Mouse (Mus musculus) cortical plate, adult 2 months (tissue): ENCODE results near the gene Galns.

Experiments
- CTCF ChIP-seq: fragments of 200-500 bp; IDR thresholded peaks from 2 replicates; pipeline ENCODE4 v1.5.1; 2011; ENCODE audit warnings: mild to moderate bottlenecking, control low read depth, low read length; ENCODE audit not compliant: insufficient read depth; ENCODE audit errors: extremely low read depth
- POLR2A ChIP-seq: fragments of 200-500 bp; IDR thresholded peaks from 2 replicates; pipeline ENCODE4 v1.6.1; 2011; ENCODE audit warnings: mild to moderate bottlenecking, low read length, control low read depth; ENCODE audit not compliant: insufficient read depth; ENCODE audit errors: extremely low read depth

DNA sequence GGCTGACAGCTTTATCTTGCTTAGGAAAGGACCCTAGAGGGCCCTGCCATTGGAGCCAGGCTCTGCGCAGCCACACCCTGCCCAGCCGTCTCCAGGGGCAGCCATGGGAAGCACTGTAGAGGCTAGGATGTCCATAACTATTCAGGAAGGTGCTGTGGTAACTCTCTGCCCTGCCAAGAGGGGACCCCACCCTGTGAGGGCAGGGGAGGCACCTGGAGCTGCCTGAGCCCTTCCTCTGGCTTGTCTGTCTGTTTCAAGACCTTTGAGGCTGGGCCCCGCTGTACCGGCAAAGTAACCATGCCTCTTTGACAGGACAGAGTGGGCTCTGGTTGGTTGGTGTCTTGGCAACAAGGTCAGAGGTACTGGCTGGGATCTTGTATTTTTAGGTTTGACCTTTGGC lies 29.6 kb upstream of the Galns start:
- TF ChIP-seq CTCF (no peak), POLR2A (no peak)
